Comparison of ENCODE assay signal across 12 mouse cellular contexts in the genomic region with DNA sequence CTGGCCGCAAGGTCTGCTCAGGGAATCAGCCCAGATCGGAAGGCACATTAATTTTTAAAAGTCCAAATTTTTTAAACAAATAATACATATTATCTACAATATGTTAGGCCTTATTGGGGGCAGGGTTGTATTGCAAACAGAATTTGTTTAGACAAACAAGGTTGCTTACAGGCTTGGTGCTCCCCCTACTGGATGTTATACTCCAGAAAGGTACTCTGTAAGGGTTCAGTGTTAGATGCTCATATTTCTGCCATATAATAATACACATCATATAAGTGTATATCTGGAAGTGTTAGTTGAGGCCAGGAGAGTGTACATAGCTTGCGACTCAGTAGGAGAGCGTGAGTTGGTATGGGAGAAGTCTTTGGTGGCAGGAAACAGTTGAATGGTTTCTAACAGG. TPM values are rescaled to one million over a fixed set of nuclear protein-coding genes. Genes with fewer than 3 reads are reported as not detected.
A peak's percentile ranks its signal among the peaks of the same experiment; 100 is the strongest.
DNase-seq lines count a peak whose midpoint lies in the region; ATAC-seq and TF ChIP-seq lines count a peak whose summit lies in the region.
"Had no signal": no experiment of that assay in that cellular context is flagged by ENCODE, and none has a peak within 500 bp of the region (broad histone marks: within the 10 kb centered on the region; RNA-seq: fewer than 3 reads in every experiment).

No protein-coding gene starts in this region.

- peaks cover 24% of the 10 kb centered on the region for H3K36me3 ChIP-seq in limb, embryonic 14.5 days (ENCODE audit: control insufficient read depth, insufficient read depth, low read length)
- H3K36me3 ChIP-seq in limb, embryonic 10.5 days, result peaks cover 33% of the 10 kb centered on the region
- H3K36me3 ChIP-seq in MEL (ENCODE audit: control insufficient read depth in 1 of 2, insufficient read depth in 2 of 2, low read length in 2 of 2), result no peaks in the 10 kb centered on the region; a peak in 2 of 4 replicates

- H3K9ac ChIP-seq in limb, embryonic 14.5 days (ENCODE audit: low read depth, low read length, severe bottlenecking), result no peak overlapping the region
- H3K9ac ChIP-seq in MEL (ENCODE audit: control insufficient read depth, low read depth, low read length, poor library complexity, severe bottlenecking), result no peak overlapping the region

- no peaks in the 10 kb centered on the region for H3K4me1 ChIP-seq in limb, embryonic 14.5 days (ENCODE audit: control insufficient read depth, insufficient read depth, low read length)
- H3K4me1 ChIP-seq in limb, embryonic 10.5 days, result no peaks in the 10 kb centered on the region
- H3K4me1 ChIP-seq in MEL (ENCODE audit: control insufficient read depth in 1 of 2, insufficient read depth in 2 of 2, low read length in 2 of 2), result no peaks in the 10 kb centered on the region

- H3K79me2 ChIP-seq in MEL (ENCODE audit: control insufficient read depth, insufficient read depth, low read length, poor library complexity), result no peaks in the 10 kb centered on the region

- peak; percentile 64 for TF ChIP-seq RAD21 in MEL (IDR thresholded peaks at IDR 0.05; ENCODE audit: low read depth, low read length)

- no peak overlapping the region for H3K4me2 ChIP-seq in limb, embryonic 14.5 days (replicated peaks; ENCODE audit: low read depth, low read length, severe bottlenecking)

- H3K27ac ChIP-seq in limb, embryonic 14.5 days (replicated peaks; ENCODE audit: low read depth, low read length), result no peak overlapping the region
- H3K27ac ChIP-seq in limb, embryonic 10.5 days, result no peak overlapping the region
- no peak overlapping the region for H3K27ac ChIP-seq in MEL (ENCODE audit: control insufficient read depth, low read depth, low read length)

- intact Hi-C loops in left cerebral cortex, postnatal 36 days (cut with DNase I), result no loop called here

- no peak overlapping the region for H3K4me3 ChIP-seq in limb, embryonic 14.5 days (replicated peaks; ENCODE audit: low read length)
- H3K4me3 ChIP-seq in limb, embryonic 10.5 days, result no peak overlapping the region
- no peak overlapping the region for H3K4me3 ChIP-seq in MEL (ENCODE audit: control insufficient read depth in 1 of 2, insufficient read depth in 1 of 2, low read depth in 2 of 2, low read length in 2 of 2)

- TF ChIP-seq EP300 in MEL (IDR thresholded peaks at IDR 0.05; ENCODE audit: low read depth in 1 of 2, low read length in 2 of 2), result no peak

- H3K9me3 ChIP-seq in limb, embryonic 14.5 days (ENCODE audit: control insufficient read depth, low read length), result no peaks in the 10 kb centered on the region
- H3K9me3 ChIP-seq in limb, embryonic 10.5 days (replicated peaks), result no peaks in the 10 kb centered on the region
- H3K9me3 ChIP-seq in MEL (replicated peaks; ENCODE audit: insufficient read depth, low read length), result no peaks in the 10 kb centered on the region

- ATAC-seq in limb, embryonic 14.5 days (ENCODE audit: low FRiP score, low read depth), result no peak
- ATAC-seq in megakaryocyte-erythroid progenitor cell, adult 5-6 weeks (replicated peaks; ENCODE audit: low FRiP score, low TSS enrichment, poor library complexity, severe bottlenecking), result peak; percentile 84
- ATAC-seq: midbrain, embryonic 16.5 days had no signal

- no peak for TF ChIP-seq POLR2A in limb, embryonic 14.5 days (IDR thresholded peaks at IDR 0.05; ENCODE audit: borderline replicate concordance, extremely low read depth, insufficient read depth, insufficient read length)
- no peak for TF ChIP-seq POLR2A in MEL (IDR thresholded peaks at IDR 0.05; ENCODE audit: control insufficient read depth in 1 of 2, insufficient read depth in 1 of 2, low read depth in 1 of 2, low read length in 2 of 2, poor library complexity in 1 of 2)

- peak in 2 of 3 experiments; percentile 47 to 62; a peak in 3 of 6 replicates for TF ChIP-seq CTCF in MEL (IDR thresholded peaks at IDR 0.05 in 2 of 3, conservative IDR thresholded peaks at IDR 0.05 in 1 of 3; ENCODE audit: control insufficient read depth in 1 of 3, insufficient read depth in 1 of 3, low read depth in 2 of 3, low read length in 3 of 3, poor library complexity in 1 of 3, severe bottlenecking in 1 of 3)

- peak; percentile 17 for DNase-seq in embryo, embryonic 10.5 days (ENCODE audit: low spot score)
- DNase-seq in embryo, embryonic 9.5 days (ENCODE audit: extremely low spot score), result no peak
- peak; percentile 15 for DNase-seq in limb, embryonic 14.5 days (ENCODE audit: low spot score)
- no peak for DNase-seq in limb, embryonic 10.5 days (ENCODE audit: low spot score)
- DNase-seq in MEL (ENCODE audit: low read depth, low spot score) (peak; percentile 57), adipocyte (ENCODE audit: low spot score) (no peak)
- no peak for DNase-seq in left cerebral cortex, postnatal 36 days (ENCODE audit: low spot score in 2 of 2)
- DNase-seq: cerebellum, adult 11 months; heart, postnatal 10 days; layer of hippocampus, adult 9-11 months had no signal

- H3K27me3 ChIP-seq in limb, embryonic 14.5 days (ENCODE audit: control insufficient read depth, insufficient read depth, low read length), result no peaks in the 10 kb centered on the region
- no peaks in the 10 kb centered on the region for H3K27me3 ChIP-seq in limb, embryonic 10.5 days (ENCODE audit: low read depth, poor library complexity, severe bottlenecking)
- H3K27me3 ChIP-seq in MEL (ENCODE audit: control insufficient read depth in 1 of 2, insufficient read depth in 2 of 2, low read length in 2 of 2), result no peaks in the 10 kb centered on the region

- WGBS in limb, embryonic 14.5 days, result 92% methylated on average over 4 of the region's 4 CpGs
- WGBS in limb, embryonic 10.5 days, result 98% methylated on average over 4 of the region's 4 CpGs

TF ChIP-seq in MEL, 35 proteins besides CTCF, POLR2A, EP300 and RAD21:
- TF ChIP-seq SMC3 (IDR thresholded peaks at IDR 0.05; ENCODE audit: low read depth, low read length), result peak; percentile 33; the same call in 1 of the 2 replicates
- no peak for TF ChIP-seq SIN3A (IDR thresholded peaks at IDR 0.05; ENCODE audit: low read length)
- no peak for TF ChIP-seq CHD2 (IDR thresholded peaks at IDR 0.05; ENCODE audit: low read length)

RNA-seq across cellular contexts. Expression of gene Ercc5, which starts 7.7 kb away (rescaled TPM):
- polyA plus RNA-seq in limb, embryonic 14.5 days (2012; rRNA removed), result 18.4 and 23.4 TPM in 2 replicates
- polyA plus RNA-seq in limb, embryonic 14.5 days (2014; fragmentation: Nextera tagmentation; extraction: Ambion mirVana), result 25.2 and 28.2 TPM in 2 replicates
- 19.3 and 21.7 TPM in 2 replicates for polyA plus RNA-seq in limb, embryonic 10.5 days (2016; fragmentation: Nextera tagmentation; extraction: Ambion mirVana)
- total RNA-seq in MEL (2012; rRNA removed), result 8.0 and 8.2 TPM in 2 replicates
- 1 to 10 TPM in 1 of 2 experiments, not detected in 1; 8.5 TPM for polyA plus RNA-seq in MEL (2012; ENCODE audit: insufficient read depth in 1 of 2, insufficient read length in 2 of 2, low read depth in 1 of 2, low replicate concordance in 2 of 2, missing spikeins in 1 of 2)
- 16.9 and 19.3 TPM in 2 replicates for total RNA-seq in megakaryocyte-erythroid progenitor cell, adult 5-6 weeks (2014; fragmentation: Nextera tagmentation)
- total RNA-seq in megakaryocyte-erythroid progenitor cell, adult 5-6 weeks (2017), result 16.0 and 18.5 TPM in 2 replicates
- total RNA-seq in left cerebral cortex, postnatal 36 days (2021), result 10 to 100 TPM; 19.9 to 21.1 TPM

RNA-seq across cellular contexts. Expression of gene Bivm, which starts 36.5 kb away (rescaled TPM):
- 13.3 and 15.3 TPM in 2 replicates for polyA plus RNA-seq in limb, embryonic 14.5 days (2012; rRNA removed)
- 17.9 and 19.5 TPM in 2 replicates for polyA plus RNA-seq in limb, embryonic 14.5 days (2014; fragmentation: Nextera tagmentation; extraction: Ambion mirVana)
- 26.5 and 28.3 TPM in 2 replicates for polyA plus RNA-seq in limb, embryonic 10.5 days (2016; fragmentation: Nextera tagmentation; extraction: Ambion mirVana)
- total RNA-seq in MEL (2012; rRNA removed), result 11.8 and 16.7 TPM in 2 replicates
- polyA plus RNA-seq in MEL (2012; ENCODE audit: insufficient read depth in 1 of 2, insufficient read length in 2 of 2, low read depth in 1 of 2, low replicate concordance in 2 of 2, missing spikeins in 1 of 2), result 10 to 100 TPM in 1 of 2 experiments, not detected in 1; 27.2 TPM
- 5.4 and 7.1 TPM in 2 replicates for total RNA-seq in megakaryocyte-erythroid progenitor cell, adult 5-6 weeks (2014; fragmentation: Nextera tagmentation)
- total RNA-seq in megakaryocyte-erythroid progenitor cell, adult 5-6 weeks (2017), result 6.7 and 11.7 TPM in 2 replicates
- 10 to 100 TPM; 35.0 to 39.0 TPM for total RNA-seq in left cerebral cortex, postnatal 36 days (2021)

RNA-seq across cellular contexts. Expression of gene Kdelc1, which starts 36.7 kb away (rescaled TPM):
- polyA plus RNA-seq in limb, embryonic 14.5 days (2012; rRNA removed), result 64.7 and 68.3 TPM in 2 replicates
- 69.7 and 77.6 TPM in 2 replicates for polyA plus RNA-seq in limb, embryonic 14.5 days (2014; fragmentation: Nextera tagmentation; extraction: Ambion mirVana)
- 77.8 and 80.8 TPM in 2 replicates for polyA plus RNA-seq in limb, embryonic 10.5 days (2016; fragmentation: Nextera tagmentation; extraction: Ambion mirVana)
- total RNA-seq in MEL (2012; rRNA removed), result 16.7 and 17.6 TPM in 2 replicates
- polyA plus RNA-seq in MEL (2012; ENCODE audit: insufficient read depth in 1 of 2, insufficient read length in 2 of 2, low read depth in 1 of 2, low replicate concordance in 2 of 2, missing spikeins in 1 of 2), result 10 to 100 TPM in 1 of 2 experiments, not detected in 1; 28.7 TPM
- 21.6 and 27.2 TPM in 2 replicates for total RNA-seq in megakaryocyte-erythroid progenitor cell, adult 5-6 weeks (2014; fragmentation: Nextera tagmentation)
- total RNA-seq in megakaryocyte-erythroid progenitor cell, adult 5-6 weeks (2017), result 20.1 and 22.8 TPM in 2 replicates
- 10 to 100 TPM in 1 of 2 experiments, 1 to 10 TPM in 1; 8.1 to 10.3 TPM for total RNA-seq in left cerebral cortex, postnatal 36 days (2021)

RNA-seq across cellular contexts. Expression of gene Tex30, which starts 53.0 kb away (rescaled TPM):
- 29.8 and 31.5 TPM in 2 replicates for polyA plus RNA-seq in limb, embryonic 14.5 days (2012; rRNA removed)
- polyA plus RNA-seq in limb, embryonic 14.5 days (2014; fragmentation: Nextera tagmentation; extraction: Ambion mirVana), result 71.7 and 73.2 TPM in 2 replicates
- polyA plus RNA-seq in limb, embryonic 10.5 days (2016; fragmentation: Nextera tagmentation; extraction: Ambion mirVana), result 92.5 and 111 TPM in 2 replicates
- total RNA-seq in MEL (2012; rRNA removed), result 85.4 and 88.2 TPM in 2 replicates
- 100 to 1,000 TPM in 1 of 2 experiments, not detected in 1; 115 TPM for polyA plus RNA-seq in MEL (2012; ENCODE audit: insufficient read depth in 1 of 2, insufficient read length in 2 of 2, low read depth in 1 of 2, low replicate concordance in 2 of 2, missing spikeins in 1 of 2)
- total RNA-seq in megakaryocyte-erythroid progenitor cell, adult 5-6 weeks (2014; fragmentation: Nextera tagmentation), result 76.5 and 92.0 TPM in 2 replicates
- 115 and 118 TPM in 2 replicates for total RNA-seq in megakaryocyte-erythroid progenitor cell, adult 5-6 weeks (2017)
- total RNA-seq in left cerebral cortex, postnatal 36 days (2021), result 1 to 10 TPM; 8.1 to 8.9 TPM

Comparison
In these comparisons a context has a peak if more than half of its experiments do, and no peak if none do; other contexts are left out.
1. DNase-seq: peak in embryo, embryonic 10.5 days (single experiment), limb, embryonic 14.5 days (single experiment) and MEL (single experiment); none in embryo, embryonic 9.5 days (single experiment), limb, embryonic 10.5 days (single experiment), adipocyte (single experiment) and left cerebral cortex, postnatal 36 days (0 of 2).